28 mouse cellular contexts compared by ENCODE assay signal in genomic region chr2:161593391-161594152, GRCm38 (mm10).
DNase-seq lines count a peak whose midpoint lies in the region; ATAC-seq and TF ChIP-seq lines count a peak whose summit lies in the region.
"Had no signal": no experiment of that assay in that cellular context is flagged by ENCODE, and none has a peak within 500 bp of the region (broad histone marks: within the 10 kb centered on the region; RNA-seq: fewer than 3 reads in every experiment).

No protein-coding gene starts in this region.

- no peaks in the 10 kb centered on the region for H3K36me3 ChIP-seq in heart, embryonic 11.5 days (ENCODE audit: control insufficient read depth, insufficient read depth, low read length)
- no peaks in the 10 kb centered on the region for H3K36me3 ChIP-seq in intestine, postnatal 0 days (ENCODE audit: control insufficient read depth, insufficient read depth)
- H3K36me3 ChIP-seq in stomach, postnatal 0 days (ENCODE audit: control insufficient read depth, insufficient read depth, low read length): no peaks in the 10 kb centered on the region
- no peaks in the 10 kb centered on the region for H3K36me3 ChIP-seq in embryonic facial prominence, embryonic 10.5 days (replicated peaks)
- H3K36me3 ChIP-seq: embryonic facial prominence, embryonic 13.5 days; embryonic facial prominence, embryonic 15.5 days; forebrain, embryonic 10.5 days; forebrain, embryonic 12.5 days; G1E had no signal

- WGBS in heart, embryonic 11.5 days (ENCODE audit: insufficient replicate concordance): 76% methylated on average over 7 of the region's 7 CpGs
- 65% methylated on average over 7 of the region's 7 CpGs for WGBS in intestine, postnatal 0 days
- whole genome bisulfite sequencing in stomach, postnatal 0 days: 60% methylated on average over 7 of the region's 7 CpGs
- WGBS in embryonic facial prominence, embryonic 10.5 days: 88% methylated on average over 7 of the region's 7 CpGs

- no peak overlapping the region for H3K4me2 ChIP-seq in heart, embryonic 11.5 days
- H3K4me2 ChIP-seq in intestine, postnatal 0 days (replicated peaks; ENCODE audit: low read depth): no peak overlapping the region
- no peak overlapping the region for H3K4me2 ChIP-seq in stomach, postnatal 0 days (replicated peaks; ENCODE audit: low read depth)
- H3K4me2 ChIP-seq: embryonic facial prominence, embryonic 13.5 days; embryonic facial prominence, embryonic 15.5 days; forebrain, embryonic 12.5 days had no signal

- no peak for TF ChIP-seq EP300 in stomach, postnatal 0 days (optimal IDR thresholded peaks at IDR 0.05)

- TF ChIP-seq CTCF in intestine, postnatal 0 days (IDR thresholded peaks at IDR 0.05; ENCODE audit: low read depth): no peak
- TF ChIP-seq CTCF in stomach, postnatal 0 days (IDR thresholded peaks at IDR 0.05; ENCODE audit: low read depth): no peak

- H3K9me3 ChIP-seq in heart, embryonic 11.5 days (replicated peaks; ENCODE audit: control insufficient read depth, low read length): no peaks in the 10 kb centered on the region
- H3K9me3 ChIP-seq in intestine, postnatal 0 days (ENCODE audit: control insufficient read depth): no peaks in the 10 kb centered on the region
- no peaks in the 10 kb centered on the region for H3K9me3 ChIP-seq in stomach, postnatal 0 days (ENCODE audit: control insufficient read depth, low read length)
- no peaks in the 10 kb centered on the region for H3K9me3 ChIP-seq in embryonic facial prominence, embryonic 10.5 days
- H3K9me3 ChIP-seq: embryonic facial prominence, embryonic 13.5 days; embryonic facial prominence, embryonic 15.5 days; forebrain, embryonic 10.5 days; forebrain, embryonic 12.5 days had no signal

- no peaks in the 10 kb centered on the region for H3K27me3 ChIP-seq in heart, embryonic 11.5 days (ENCODE audit: control insufficient read depth, insufficient read depth, low read length)
- H3K27me3 ChIP-seq in intestine, postnatal 0 days (replicated peaks; ENCODE audit: control insufficient read depth, insufficient read depth, low read length): no peaks in the 10 kb centered on the region
- no peaks in the 10 kb centered on the region for H3K27me3 ChIP-seq in stomach, postnatal 0 days (ENCODE audit: control insufficient read depth, insufficient read depth, low read length)
- H3K27me3 ChIP-seq in embryonic facial prominence, embryonic 10.5 days (replicated peaks; ENCODE audit: low read depth, poor library complexity, severe bottlenecking): no peaks in the 10 kb centered on the region
- H3K27me3 ChIP-seq: CH12.LX; embryonic facial prominence, embryonic 13.5 days; embryonic facial prominence, embryonic 15.5 days; forebrain, embryonic 12.5 days; Patski had no signal

- H3K4me1 ChIP-seq in heart, embryonic 11.5 days (ENCODE audit: control insufficient read depth, insufficient read depth, low read length): no peaks in the 10 kb centered on the region
- H3K4me1 ChIP-seq in intestine, postnatal 0 days (replicated peaks; ENCODE audit: control insufficient read depth, insufficient read depth, low read length): no peaks in the 10 kb centered on the region
- no peaks in the 10 kb centered on the region for H3K4me1 ChIP-seq in stomach, postnatal 0 days (replicated peaks; ENCODE audit: control insufficient read depth, insufficient read depth)
- H3K4me1 ChIP-seq in embryonic facial prominence, embryonic 10.5 days: no peaks in the 10 kb centered on the region
- H3K4me1 ChIP-seq: embryonic facial prominence, embryonic 13.5 days; embryonic facial prominence, embryonic 15.5 days; forebrain, embryonic 12.5 days had no signal

- no peak overlapping the region for H3K9ac ChIP-seq in heart, embryonic 11.5 days (ENCODE audit: low read depth, low read length)
- no peak overlapping the region for H3K9ac ChIP-seq in intestine, postnatal 0 days (ENCODE audit: low read depth, low read length)
- H3K9ac ChIP-seq in stomach, postnatal 0 days (ENCODE audit: low read length): no peak overlapping the region
- H3K9ac ChIP-seq: embryonic facial prominence, embryonic 13.5 days; embryonic facial prominence, embryonic 15.5 days; forebrain, embryonic 12.5 days had no signal

- no peak overlapping the region for H3K27ac ChIP-seq in heart, embryonic 11.5 days (ENCODE audit: low read depth, low read length)
- H3K27ac ChIP-seq in intestine, postnatal 0 days (ENCODE audit: low read depth, low read length): no peak overlapping the region
- no peak overlapping the region for H3K27ac ChIP-seq in stomach, postnatal 0 days (replicated peaks)
- H3K27ac ChIP-seq in embryonic facial prominence, embryonic 10.5 days (replicated peaks): no peak overlapping the region
- H3K27ac ChIP-seq: embryonic facial prominence, embryonic 13.5 days; embryonic facial prominence, embryonic 15.5 days; forebrain, embryonic 10.5 days; forebrain, embryonic 12.5 days had no signal

- no peak overlapping the region for H3K4me3 ChIP-seq in heart, embryonic 11.5 days (ENCODE audit: low read depth, low read length)
- H3K4me3 ChIP-seq in intestine, postnatal 0 days (ENCODE audit: low read depth, low read length): no peak overlapping the region
- H3K4me3 ChIP-seq in stomach, postnatal 0 days (ENCODE audit: low read depth, low read length): no peak overlapping the region
- H3K4me3 ChIP-seq in embryonic facial prominence, embryonic 10.5 days: no peak overlapping the region
- H3K4me3 ChIP-seq: embryonic facial prominence, embryonic 13.5 days; embryonic facial prominence, embryonic 15.5 days; erythroblast, embryonic 14.5 days; forebrain, embryonic 10.5 days; forebrain, embryonic 12.5 days had no signal

- ATAC-seq in heart, embryonic 11.5 days (replicated peaks; ENCODE audit: insufficient number of reproducible peaks, low FRiP score, low TSS enrichment): no peak
- peak; percentile 67 for ATAC-seq in intestine, postnatal 0 days
- 0 out of 2 replicates have a peak, but pooled peaks have one; percentile 15 for ATAC-seq in stomach, postnatal 0 days (ENCODE audit: low FRiP score, low TSS enrichment)
- ATAC-seq: activated CD4-positive, CD25-positive, alpha-beta regulatory T cell, adult 4 months; CD4-positive, CD25-positive, alpha-beta regulatory T cell, adult 4 months; forebrain, embryonic 14.5 days; Patski had no signal

- peak; percentile 61 for DNase-seq in heart, adult 11 months
- peak; percentile 9 for DNase-seq in urinary bladder, postnatal 14 days (ENCODE audit: low spot score)
- no peak for DNase-seq in urinary bladder, postnatal 25 days (ENCODE audit: low spot score)
- DNase-seq in stomach, postnatal 0 days (ENCODE audit: low spot score): no peak
- no peak for DNase-seq in embryonic facial prominence, embryonic 10.5 days (ENCODE audit: low spot score)
- no peak for DNase-seq in frontal cortex, postnatal 10 days (ENCODE audit: low spot score in 2 of 2)
- DNase-seq: adrenal gland, adult 8-10 months; adrenal gland, postnatal 14 days; adrenal gland, postnatal 36 days; B cell, adult 2 months; cerebellum, adult 11-12 months; cerebellum, adult 2 months; cerebellum, adult 9-10 months; cerebellum, postnatal 10 days; cerebellum, postnatal 25 days had no signal

Comparison
In these comparisons a context has a peak if more than half of its experiments do, and no peak if none do; other contexts are left out.
1. DNase-seq: peak in heart, adult 11 months (single experiment) and urinary bladder, postnatal 14 days (single experiment); none in urinary bladder, postnatal 25 days (single experiment), stomach, postnatal 0 days (single experiment), embryonic facial prominence, embryonic 10.5 days (single experiment) and frontal cortex, postnatal 10 days (0 of 2).